Mouse (Mus musculus): ENCODE measurements around the gene Vmn1r194. TPM values are rescaled to one million over a fixed set of nuclear protein-coding genes. Genes with fewer than 3 reads are reported as not detected.
"Not testable (repeated sequence)": the region's sequence is repeated elsewhere in the genome, so short reads cannot be mapped to it uniquely, and the experiment has no call there.

Gene Vmn1r194
- not detected for total RNA-seq (2021)
- long read RNA-seq, experiment 1 = 0 reads
- long read RNA-seq, experiment 2 = 0 reads

DNA sequence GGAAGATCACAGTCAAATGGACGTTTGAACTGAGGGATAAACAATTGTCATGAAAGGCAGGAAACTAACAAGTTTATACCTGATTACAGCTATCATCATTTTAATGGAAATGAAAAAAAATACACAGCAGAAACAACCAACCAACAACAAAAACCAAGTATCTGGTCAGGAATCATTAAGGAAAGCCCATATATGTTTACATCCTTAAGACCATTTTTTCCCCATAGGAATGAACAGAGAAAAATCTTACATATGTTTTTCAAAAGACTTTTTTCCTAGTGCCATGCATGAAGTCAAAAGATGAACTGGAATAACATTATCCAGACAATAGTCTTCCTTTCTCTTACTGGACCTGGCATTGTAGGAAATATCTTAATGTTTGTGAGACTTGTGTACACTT, at the start of gene Vmn1r194:
Gene Vmn1r194, plus strand, starts transcription at position 301 of the 400 bp plus-strand sequence.
- no peak for DNase-seq (ENCODE audit: low spot score in 2 of 2)

DNA sequence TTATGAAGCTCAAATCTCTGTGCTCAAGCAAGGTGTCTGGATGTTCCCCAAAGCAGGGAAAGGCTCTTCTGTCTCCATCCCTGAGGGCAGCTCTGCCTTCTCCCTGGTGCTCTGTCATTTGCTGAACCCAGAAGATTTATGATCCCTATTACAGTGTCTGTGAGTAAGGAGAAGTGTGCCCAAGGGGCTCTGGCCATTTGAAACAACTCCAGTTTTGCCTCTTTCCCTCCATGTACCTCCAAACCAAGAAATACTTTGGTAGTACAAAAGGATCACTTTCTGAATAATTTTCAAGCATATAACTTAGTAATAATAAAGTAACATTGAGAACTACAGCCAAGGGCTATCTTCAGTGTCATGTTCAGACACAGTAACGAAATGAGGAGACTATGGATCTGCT, 21.0 kb upstream of the Vmn1r194 start, which contains the start of gene Vmn1r193:
Gene Vmn1r193, minus strand, starts transcription at position 101 of the 400 bp plus-strand sequence.
- DNase-seq (ENCODE audit: low spot score in 2 of 2) = not testable (repeated sequence)

DNA sequence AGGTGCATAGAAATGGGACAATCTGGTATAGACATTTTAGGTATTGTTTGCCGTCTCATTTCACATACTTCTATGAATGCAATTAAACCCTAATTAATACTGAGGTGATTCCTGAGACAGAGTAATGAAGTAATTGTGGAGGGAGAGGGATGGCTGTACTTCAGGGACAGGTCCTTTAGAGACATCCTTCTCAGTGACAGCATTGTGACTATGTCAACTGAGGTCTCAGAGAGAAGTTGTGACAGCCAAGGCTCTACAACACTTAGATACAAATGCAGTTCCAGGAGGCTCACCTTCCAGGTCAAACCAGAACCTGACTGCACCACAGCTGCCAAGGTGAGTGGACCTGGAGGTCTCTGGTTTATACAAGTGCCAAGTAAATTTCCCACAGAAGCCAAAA, 26.2 kb downstream of the Vmn1r194 start, which contains the start of gene Vmn1r195:
Gene Vmn1r195, plus strand, starts transcription at position 301 of the 400 bp plus-strand sequence.
- DNase-seq (ENCODE audit: low spot score in 2 of 2) = not testable (repeated sequence)

DNA sequence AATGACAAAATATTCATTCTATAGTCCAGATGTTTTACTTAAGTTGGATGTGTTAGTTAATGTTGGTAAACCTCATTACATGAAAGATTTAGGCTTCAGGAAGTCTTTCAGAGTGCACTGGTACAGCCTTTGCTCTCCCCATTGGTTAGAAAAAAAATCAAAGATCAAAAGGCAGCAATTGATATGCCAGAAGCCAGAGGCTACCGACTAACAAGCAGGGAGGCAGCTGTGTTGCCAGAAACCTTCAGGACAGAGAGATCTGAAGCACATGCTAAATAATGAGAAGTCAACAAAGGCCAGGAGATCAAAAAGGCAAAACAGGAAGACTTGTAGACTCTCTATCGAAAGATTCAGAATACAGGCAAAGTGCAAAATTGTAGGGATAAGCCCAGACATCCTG, 27.7 kb downstream of the Vmn1r194 start:
- DNase-seq (ENCODE audit: low spot score in 2 of 2) = no peak

DNA sequence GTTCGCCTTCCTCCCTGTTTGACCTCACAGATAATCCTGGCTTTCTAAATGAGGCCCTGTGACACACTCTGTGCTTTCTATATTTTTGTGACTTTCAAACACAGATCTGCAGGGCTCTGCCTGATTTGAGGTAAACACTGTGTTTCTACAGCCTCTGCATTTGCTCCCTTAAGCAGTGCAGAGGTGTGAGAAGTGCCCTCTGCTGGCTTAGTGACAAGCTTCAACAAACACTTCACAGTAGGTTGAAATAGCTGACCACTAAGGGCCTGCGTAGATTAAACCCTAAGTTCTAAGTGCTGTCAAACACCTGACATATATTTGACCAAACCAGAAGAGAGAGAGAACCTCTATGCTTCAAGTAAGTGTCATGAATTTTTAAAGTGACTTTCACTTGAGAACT, 40.6 kb downstream of the Vmn1r194 start:
- DNase-seq (ENCODE audit: low spot score in 2 of 2) = no peak

DNA sequence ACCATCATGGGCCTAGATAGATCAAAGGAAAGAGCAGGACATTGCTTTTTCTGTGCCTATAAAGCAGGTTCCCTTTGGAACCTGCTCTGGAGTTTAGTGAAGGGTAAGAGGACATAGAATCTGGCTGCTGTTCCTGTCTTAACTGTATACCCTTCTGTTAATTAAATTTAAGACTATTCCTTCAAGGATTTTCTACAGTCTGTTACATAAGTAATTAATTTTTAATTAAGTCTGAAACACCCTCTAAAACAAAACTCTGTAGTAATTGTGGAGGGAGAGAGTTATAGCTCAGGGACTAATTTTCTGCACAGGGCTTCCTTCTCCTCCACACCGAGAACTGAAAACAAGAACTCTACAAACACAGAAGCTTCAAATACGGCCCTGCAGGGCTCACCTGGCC, 45.6 kb downstream of the Vmn1r194 start, which contains the start of gene Vmn1r196:
Gene Vmn1r196, plus strand, starts transcription at position 301 of the 400 bp plus-strand sequence.
- no peak for DNase-seq (ENCODE audit: low spot score in 2 of 2)

Small RNA genes within 50 kb of the gene (microRNA-seq; reads per million reads assigned to microRNA genes)
- gene Gm23282 (ENCODE audit: borderline number of aligned reads in 2 of 2) (0 reads per million in 2 experiments), gene Gm25084 (ENCODE audit: borderline number of aligned reads in 2 of 2) (0 reads per million in 2 experiments)

Other genes with a start within 250 kb of the Vmn1r194 start
- gene Prss16, start 234.5 kb upstream of the Vmn1r194 start, total RNA-seq (2021) = under 1 TPM in 1 of 2 experiments, not detected in 1; 0.96 TPM
- 10 to 100 TPM in 1 of 2 experiments, not detected in 1; 16.5 TPM for gene Hist1h2ah, start 208.6 kb upstream of the Vmn1r194 start, total RNA-seq (2021)
- gene Hist1h2bk, start 208.3 kb upstream of the Vmn1r194 start, total RNA-seq (2021) = 10 to 100 TPM; 18.0 to 23.9 TPM
- gene Hist1h4i, start 202.9 kb upstream of the Vmn1r194 start, total RNA-seq (2021) = 10 to 100 TPM; 40.1 to 68.2 TPM
- 10 to 100 TPM; 11.9 to 12.2 TPM for gene Hist1h2ag, start 201.3 kb upstream of the Vmn1r194 start, total RNA-seq (2021)
- 10 to 100 TPM in 1 of 2 experiments, 1 to 10 TPM in 1; 8.0 to 15.6 TPM for gene Hist1h2bj, start 201.0 kb upstream of the Vmn1r194 start, total RNA-seq (2021)
- gene Vmn1r188, start 159.8 kb upstream of the Vmn1r194 start, total RNA-seq (2021) = not detected
- not detected for gene Vmn1r189, start 138.4 kb upstream of the Vmn1r194 start, total RNA-seq (2021)
- not detected for gene Vmn1r191, start 60.2 kb upstream of the Vmn1r194 start, total RNA-seq (2021)
- gene Vmn1r192, start 53.1 kb upstream of the Vmn1r194 start, total RNA-seq (2021) = not detected
- gene Vmn1r193, start 21.1 kb upstream of the Vmn1r194 start, total RNA-seq (2021) = not detected
- not detected for gene Vmn1r195, start 26.3 kb downstream of the Vmn1r194 start, total RNA-seq (2021)
- gene Vmn1r196, start 45.7 kb downstream of the Vmn1r194 start, total RNA-seq (2021) = not detected
- gene Vmn1r197, start 80.4 kb downstream of the Vmn1r194 start, total RNA-seq (2021) = not detected
- not detected for gene Vmn1r198, start 106.1 kb downstream of the Vmn1r194 start, total RNA-seq (2021)
- gene Vmn1r199, start 135.6 kb downstream of the Vmn1r194 start, total RNA-seq (2021) = not detected
- not detected for gene Vmn1r200, start 146.2 kb downstream of the Vmn1r194 start, total RNA-seq (2021)
- gene Vmn1r201, start 227.7 kb downstream of the Vmn1r194 start, total RNA-seq (2021) = not detected